Mouse (Mus musculus) neural tube, embryonic 14.5 days (tissue): ENCODE measurements around the gene Fbxl8. TPM values are rescaled to one million over a fixed set of nuclear protein-coding genes. Genes with fewer than 3 reads are reported as not detected.
A peak's percentile ranks its signal among the peaks of the same experiment; 100 is the strongest.

Experiments
- ATAC-seq: fragments of 200-750 bp; cut with Nextera tagmentation; 2 replicates; pipeline ENCODE4 v1.8.0; 2017; ENCODE audit warnings: low read depth, mild to moderate bottlenecking, moderate TSS enrichment, moderate library complexity
- H3K27ac ChIP-seq: fragments of 300-500 bp; sonication (generic); 2 replicates; pipeline ENCODE4 v1.5.1; 2014; ENCODE audit warnings: low read depth, mild to moderate bottlenecking, control low read depth, low read length, moderate library complexity, mixed read lengths
- H3K27me3 ChIP-seq: fragments of 300-500 bp; sonication (generic); 2 replicates; pipeline ENCODE4 v1.6.1; 2014; ENCODE audit warnings: low read length; ENCODE audit not compliant: control insufficient read depth, insufficient read depth
- H3K36me3 ChIP-seq: fragments of 300-500 bp; sonication (generic); 2 replicates; pipeline ENCODE4 v1.6.1; 2014; ENCODE audit warnings: low read length, mixed read lengths; ENCODE audit not compliant: control insufficient read depth, insufficient read depth
- H3K4me1 ChIP-seq: fragments of 300-500 bp; sonication (generic); 2 replicates; pipeline ENCODE4 v1.6.1; 2014; ENCODE audit warnings: low read length; ENCODE audit not compliant: control insufficient read depth, insufficient read depth
- H3K4me2 ChIP-seq: fragments of 300-500 bp; sonication (generic); 2 replicates; pipeline ENCODE4 v1.6.1; 2014; ENCODE audit warnings: mild to moderate bottlenecking, low read depth, low read length, control low read depth
- H3K4me3 ChIP-seq: fragments of 300-500 bp; sonication (generic); 2 replicates; pipeline ENCODE4 v1.5.1; 2014; ENCODE audit warnings: low read depth, low read length, control low read depth, mixed read lengths
- H3K9ac ChIP-seq: fragments of 300-500 bp; sonication (generic); replicated peaks from 2 replicates; pipeline ENCODE4 v1.6.1; 2014; ENCODE audit warnings: low read depth, mild to moderate bottlenecking, control low read depth, low read length, mixed read lengths
- H3K9me3 ChIP-seq: fragments of 300-500 bp; sonication (generic); 2 replicates; pipeline ENCODE4 v1.6.1; 2016; ENCODE audit warnings: low read length; ENCODE audit not compliant: control insufficient read depth
- WGBS: fragments of 180-500 bp; shearing (Covaris S2); extraction: QIAGEN DNeasy Blood & Tissue Kit; methylation state at CpG from one replicate; pipeline ENCODE4 v1.1.7; 2014; 5-methylcytosine and 5-hydroxymethylcytosine counted together
- microRNA counts: library from miRNA; unstranded; fragments of <30 nt; microRNA quantifications from one replicate; lab custom pipeline; 2016
- microRNA-seq: library from miRNA; unstranded; fragments of <30 nt; microRNA quantifications from one replicate; pipeline ENCODE4, GENCODE M21; 2016
- polyA plus RNA-seq: library from polyadenylated mRNA; unstranded; fragments of >200 nt; fragmentation: Nextera tagmentation; extraction: Ambion mirVana; gene quantifications from 2 replicates; pipeline ENCODE4 v1.2.1, GENCODE M21; 2014

Fbxl8 gene
- polyA plus RNA-seq, 1 experiment from 2014 or later = 0.96 TPM

GRCm38 (mm10) chr8:105312891-105313481, 48.5 kb downstream of the Fbxl8 start:
- Histone ChIP-seq H3K36me3 (peaks cover 37% of the 10 kb centered on the region), H3K9me3 (no peaks in the 10 kb centered on the region), H3K4me2 (no peak overlapping the region), H3K4me1 (no peaks in the 10 kb centered on the region), H3K27me3 (no peaks in the 10 kb centered on the region), H3K4me3 (no peak overlapping the region), H3K27ac (no peak overlapping the region), H3K9ac (no peak overlapping the region)
- ATAC-seq = no peak
- WGBS = 90% methylated on average over 8 of the region's 8 CpGs

- Histone ChIP-seq H3K4me1 (no peaks in the 10 kb centered on the region), H3K36me3 (peaks cover 36% of the 10 kb centered on the region; the same call in 1 of the 2 replicates), H3K27me3 (no peaks in the 10 kb centered on the region), H3K9me3 (no peaks in the 10 kb centered on the region), H3K27ac (no peak overlapping the region), H3K4me3 (no peak overlapping the region), H3K4me2 (no peak overlapping the region), H3K9ac (no peak overlapping the region)
- no peak; the same call in 1 of the 2 replicates for ATAC-seq
- 80% methylated on average over 9 of the region's 9 CpGs for WGBS
These were observed 49.4 kb downstream of the Fbxl8 start for GRCm38 (mm10) chr8:105313622-105314402.

- no peaks in the 10 kb centered on the region for H3K9me3 ChIP-seq
- H3K27me3 ChIP-seq = no peaks in the 10 kb centered on the region
- no peak overlapping the region for H3K4me2 ChIP-seq
- H3K36me3 ChIP-seq = peaks cover 36% of the 10 kb centered on the region; the same call in 1 of the 2 replicates
- H3K9ac ChIP-seq = no peak overlapping the region
- no peaks in the 10 kb centered on the region for H3K4me1 ChIP-seq
- no peak overlapping the region for H3K27ac ChIP-seq
- ATAC-seq = no peak
- H3K4me3 ChIP-seq = no peak overlapping the region
- WGBS = 92% methylated on average over 18 of the region's 18 CpGs
These were observed 50.8 kb downstream of the Fbxl8 start for GRCm38 (mm10) chr8:105315073-105315769.

- Histone ChIP-seq H3K27me3 (no peaks in the 10 kb centered on the region), H3K36me3 (peaks cover 28% of the 10 kb centered on the region; the same call in 1 of the 2 replicates), H3K4me2 (no peak overlapping the region), H3K4me1 (no peaks in the 10 kb centered on the region), H3K9me3 (no peaks in the 10 kb centered on the region), H3K27ac (no peak overlapping the region), H3K9ac (no peak overlapping the region), H3K4me3 (no peak overlapping the region)
- ATAC-seq = no peak
- WGBS = 92% methylated on average over 4 of the region's 4 CpGs
These were observed 53.5 kb downstream of the Fbxl8 start for GRCm38 (mm10) chr8:105317941-105318340.

GRCm38 (mm10) chr8:105318662-105319190, 54.3 kb downstream of the Fbxl8 start:
- no peak overlapping the region for H3K27ac ChIP-seq
- no peak overlapping the region for H3K4me2 ChIP-seq
- WGBS = 87% methylated on average over 11 of the region's 11 CpGs
- H3K36me3 ChIP-seq = peaks cover 25% of the 10 kb centered on the region; the same call in 1 of the 2 replicates
- H3K4me3 ChIP-seq = no peak overlapping the region
- H3K9me3 ChIP-seq = no peaks in the 10 kb centered on the region
- no peaks in the 10 kb centered on the region for H3K4me1 ChIP-seq
- H3K27me3 ChIP-seq = no peaks in the 10 kb centered on the region
- H3K9ac ChIP-seq = no peak overlapping the region
- ATAC-seq = no peak

MicroRNA genes within 50 kb of the gene (microRNA counts, 519-probe panel; counts per million panel counts)
- 4,091 counts per million, percentile 45 among the panel's probes with 10 or more counts for microRNA mmu-miR-328 (lab: Ali Mortazavi, UCI)

Small RNAs within 50 kb of the gene (microRNA-seq; reads per million reads assigned to microRNA genes)
- not detected for gene Gm27320
- 374 reads per million, percentile 65 among the genes with 10 or more reads in this experiment for gene Mir328

Other genes with a start within 250 kb of the Fbxl8 start
- gene Ces3a, start 216.0 kb upstream of the Fbxl8 start, polyA plus RNA-seq = not detected in 2 replicates
- not detected in 2 replicates for gene Ces3b, start 180.9 kb upstream of the Fbxl8 start, polyA plus RNA-seq
- gene Ces4a, start 132.8 kb upstream of the Fbxl8 start, polyA plus RNA-seq = 0.08 TPM in 1 of 2 replicates, not detected in the other
- gene Cbfb, start 94.0 kb upstream of the Fbxl8 start, polyA plus RNA-seq = 32.4 and 56.8 TPM in 2 replicates
- 35.7 and 36.8 TPM in 2 replicates for gene D230025D16Rik, start 39.5 kb upstream of the Fbxl8 start, polyA plus RNA-seq
- gene B3gnt9, start 9.5 kb upstream of the Fbxl8 start, polyA plus RNA-seq = 6.2 and 8.3 TPM in 2 replicates
- gene Tradd, start within 50 bp of the Fbxl8 start, polyA plus RNA-seq = 13.1 and 18.8 TPM in 2 replicates
- gene Hsf4, start 5.2 kb downstream of the Fbxl8 start, polyA plus RNA-seq = 0.66 and 0.71 TPM in 2 replicates
- gene Nol3, start 11.5 kb downstream of the Fbxl8 start, polyA plus RNA-seq = 5.5 and 5.9 TPM in 2 replicates
- 84.6 and 118 TPM in 2 replicates for gene 4931428F04Rik, start 25.2 kb downstream of the Fbxl8 start, polyA plus RNA-seq
- gene Exoc3l, start 31.5 kb downstream of the Fbxl8 start, polyA plus RNA-seq = 8.0 and 12.5 TPM in 2 replicates
- 46.4 and 49.7 TPM in 2 replicates for gene E2f4, start 33.0 kb downstream of the Fbxl8 start, polyA plus RNA-seq
- 0.77 and 1.3 TPM in 2 replicates for gene Elmo3, start 41.0 kb downstream of the Fbxl8 start, polyA plus RNA-seq
- 0.85 and 0.95 TPM in 2 replicates for gene Lrrc29, start 61.6 kb downstream of the Fbxl8 start, polyA plus RNA-seq
- 135 and 150 TPM in 2 replicates for gene Tmem208, start 61.7 kb downstream of the Fbxl8 start, polyA plus RNA-seq
- gene Fhod1, start 83.3 kb downstream of the Fbxl8 start, polyA plus RNA-seq = 0.88 and 0.91 TPM in 2 replicates
- 10.5 and 13.2 TPM in 2 replicates for gene Slc9a5, start 84.2 kb downstream of the Fbxl8 start, polyA plus RNA-seq
- 2.3 and 2.6 TPM in 2 replicates for gene Plekhg4, start 108.6 kb downstream of the Fbxl8 start, polyA plus RNA-seq
- not detected in 2 replicates for gene Kctd19, start 148.9 kb downstream of the Fbxl8 start, polyA plus RNA-seq
- gene Lrrc36, start 148.9 kb downstream of the Fbxl8 start, polyA plus RNA-seq = 0.16 and 0.43 TPM in 2 replicates
- 189 and 259 TPM in 2 replicates for gene Tppp3, start 206.9 kb downstream of the Fbxl8 start, polyA plus RNA-seq
- gene Zdhhc1, start 232.3 kb downstream of the Fbxl8 start, polyA plus RNA-seq = 27.9 and 32.5 TPM in 2 replicates